13 mouse cellular contexts compared by ENCODE assay signal in the genomic region with DNA sequence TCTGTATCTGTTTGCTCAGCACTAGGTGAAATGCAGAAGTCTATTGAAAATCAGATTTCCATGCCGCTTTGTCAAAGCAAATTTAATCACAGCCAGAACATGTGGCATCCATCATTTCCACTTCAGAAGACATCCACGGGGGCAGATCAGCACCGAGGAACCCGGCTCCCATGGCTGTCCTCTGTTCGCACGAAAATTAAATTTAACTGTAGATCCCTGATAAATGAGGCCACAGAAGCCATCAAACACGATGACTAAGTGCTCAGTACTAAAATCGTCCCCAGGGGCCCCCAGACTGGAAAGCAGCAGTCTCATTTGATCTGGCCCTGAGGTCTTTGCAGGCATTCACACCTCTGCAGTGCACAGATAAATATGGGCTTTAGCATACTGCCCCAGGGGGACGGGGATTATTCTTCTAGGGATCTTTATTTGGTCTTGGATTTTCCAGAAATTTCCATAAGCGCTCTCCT.
DNase-seq lines count a peak whose midpoint lies in the region; ATAC-seq lines count a peak whose summit lies in the region.
"Had no signal": no experiment of that assay in that cellular context is flagged by ENCODE, and none has a peak within 500 bp of the region (broad histone marks: within the 10 kb centered on the region; RNA-seq: fewer than 3 reads in every experiment).

No protein-coding gene starts in this region.

- no peak overlapping the region for H3K9ac ChIP-seq in limb, embryonic 11.5 days (ENCODE audit: low read length)
- no peak overlapping the region for H3K9ac ChIP-seq in hindbrain, embryonic 12.5 days
- H3K9ac ChIP-seq in neural tube, embryonic 12.5 days: no peak overlapping the region
- H3K9ac ChIP-seq: embryonic facial prominence, embryonic 15.5 days; lung, embryonic 15.5 days had no signal

- ATAC-seq in limb, embryonic 11.5 days (ENCODE audit: insufficient number of reproducible peaks, low FRiP score, low TSS enrichment, low read depth): no peak
- ATAC-seq in hindbrain, embryonic 12.5 days (ENCODE audit: low FRiP score): peak; percentile 91
- ATAC-seq in neural tube, embryonic 12.5 days (ENCODE audit: low FRiP score, low read depth): peak; percentile 72
- ATAC-seq in cerebellum, adult (ENCODE audit: insufficient number of reproducible peaks, low FRiP score, low TSS enrichment): no peak

- WGBS in limb, embryonic 11.5 days: 20% methylated on average over 10 of the region's 10 CpGs
- WGBS in limb, embryonic 10.5 days: 36% methylated on average over 10 of the region's 10 CpGs
- WGBS in hindbrain, embryonic 12.5 days: 30% methylated on average over 10 of the region's 10 CpGs
- WGBS in neural tube, embryonic 12.5 days: 26% methylated on average over 10 of the region's 10 CpGs

- no peak overlapping the region for H3K4me2 ChIP-seq in limb, embryonic 11.5 days (ENCODE audit: low read depth, severe bottlenecking)
- no peak overlapping the region for H3K4me2 ChIP-seq in hindbrain, embryonic 12.5 days (replicated peaks)
- H3K4me2 ChIP-seq in neural tube, embryonic 12.5 days (replicated peaks): no peak overlapping the region
- H3K4me2 ChIP-seq: embryonic facial prominence, embryonic 15.5 days; lung, embryonic 15.5 days had no signal

- H3K4me1 ChIP-seq in limb, embryonic 11.5 days (ENCODE audit: control insufficient read depth, insufficient read depth, low read length): peaks cover 3% of the 10 kb centered on the region; the same call in 1 of the 2 replicates
- peaks cover 18% of the 10 kb centered on the region for H3K4me1 ChIP-seq in limb, embryonic 10.5 days
- H3K4me1 ChIP-seq in hindbrain, embryonic 12.5 days: peaks cover 11% of the 10 kb centered on the region; the same call in 1 of the 2 replicates
- H3K4me1 ChIP-seq in neural tube, embryonic 12.5 days: peaks cover 14% of the 10 kb centered on the region; the same call in 1 of the 2 replicates
- H3K4me1 ChIP-seq: embryonic facial prominence, embryonic 15.5 days had no signal

- no peaks in the 10 kb centered on the region for H3K27me3 ChIP-seq in limb, embryonic 11.5 days (ENCODE audit: control insufficient read depth, insufficient read depth, low read length)
- no peaks in the 10 kb centered on the region for H3K27me3 ChIP-seq in limb, embryonic 10.5 days (ENCODE audit: low read depth, poor library complexity, severe bottlenecking)
- H3K27me3 ChIP-seq in hindbrain, embryonic 12.5 days: no peaks in the 10 kb centered on the region
- no peaks in the 10 kb centered on the region for H3K27me3 ChIP-seq in neural tube, embryonic 12.5 days (replicated peaks)
- H3K27me3 ChIP-seq: embryonic facial prominence, embryonic 15.5 days; lung, embryonic 15.5 days had no signal

- H3K36me3 ChIP-seq in limb, embryonic 11.5 days (ENCODE audit: control insufficient read depth, insufficient read depth, low read length): no peaks in the 10 kb centered on the region
- H3K36me3 ChIP-seq in limb, embryonic 10.5 days: no peaks in the 10 kb centered on the region
- H3K36me3 ChIP-seq in hindbrain, embryonic 12.5 days: no peaks in the 10 kb centered on the region
- no peaks in the 10 kb centered on the region for H3K36me3 ChIP-seq in neural tube, embryonic 12.5 days
- H3K36me3 ChIP-seq: embryonic facial prominence, embryonic 15.5 days; G1E; lung, embryonic 15.5 days had no signal

- no peaks in the 10 kb centered on the region for H3K9me3 ChIP-seq in limb, embryonic 11.5 days (ENCODE audit: control insufficient read depth, low read length)
- H3K9me3 ChIP-seq in limb, embryonic 10.5 days (replicated peaks): no peaks in the 10 kb centered on the region
- H3K9me3 ChIP-seq in hindbrain, embryonic 12.5 days (replicated peaks): no peaks in the 10 kb centered on the region
- H3K9me3 ChIP-seq in neural tube, embryonic 12.5 days: no peaks in the 10 kb centered on the region
- H3K9me3 ChIP-seq: embryonic facial prominence, embryonic 15.5 days; lung, embryonic 15.5 days had no signal

- no peak overlapping the region for H3K27ac ChIP-seq in limb, embryonic 11.5 days (replicated peaks; ENCODE audit: low read depth, low read length)
- no peak overlapping the region for H3K27ac ChIP-seq in limb, embryonic 10.5 days
- no peak overlapping the region for H3K27ac ChIP-seq in hindbrain, embryonic 12.5 days
- H3K27ac ChIP-seq in neural tube, embryonic 12.5 days: no peak overlapping the region
- H3K27ac ChIP-seq: embryonic facial prominence, embryonic 15.5 days; lung, embryonic 15.5 days had no signal

- no peak overlapping the region for H3K4me3 ChIP-seq in limb, embryonic 11.5 days (ENCODE audit: low read depth, low read length)
- no peak overlapping the region for H3K4me3 ChIP-seq in limb, embryonic 10.5 days
- no peak overlapping the region for H3K4me3 ChIP-seq in hindbrain, embryonic 12.5 days
- no peak overlapping the region for H3K4me3 ChIP-seq in neural tube, embryonic 12.5 days
- H3K4me3 ChIP-seq: embryonic facial prominence, embryonic 15.5 days; lung, embryonic 15.5 days had no signal

- peak; percentile 44 to 61 for DNase-seq in adrenal gland, adult (ENCODE audit: inconsistent age in 2 of 2, low spot score in 1 of 2)
- DNase-seq in adrenal gland, postnatal 4 days (ENCODE audit: low spot score in 2 of 2): no peak
- DNase-seq in limb, embryonic 11.5 days (ENCODE audit: low spot score): peak; percentile 27
- DNase-seq in limb, embryonic 10.5 days (ENCODE audit: low spot score): no peak
- no peak for DNase-seq in urinary bladder, postnatal 4 days (ENCODE audit: low spot score in 2 of 2)
- DNase-seq: gastrocnemius, postnatal 10 days; heart, postnatal 4 days had no signal

Comparison
In these comparisons a context has a peak if more than half of its experiments do, and no peak if none do; other contexts are left out.
1. DNase-seq: peak in adrenal gland, adult (2 of 2) and limb, embryonic 11.5 days (single experiment); none in adrenal gland, postnatal 4 days (0 of 2), limb, embryonic 10.5 days (single experiment) and urinary bladder, postnatal 4 days (0 of 2).
2. ATAC-seq: peak in hindbrain, embryonic 12.5 days (single experiment) and neural tube, embryonic 12.5 days (single experiment); none in limb, embryonic 11.5 days (single experiment) and cerebellum, adult (single experiment).